Mouse (Mus musculus): ENCODE measurements around the gene Aplf. TPM values are rescaled to one million over a fixed set of nuclear protein-coding genes. Genes with fewer than 3 reads are reported as not detected.

Gene Aplf
- polyA plus RNA-seq, 1 experiment from 2014 or later: 12.3 TPM

DNA sequence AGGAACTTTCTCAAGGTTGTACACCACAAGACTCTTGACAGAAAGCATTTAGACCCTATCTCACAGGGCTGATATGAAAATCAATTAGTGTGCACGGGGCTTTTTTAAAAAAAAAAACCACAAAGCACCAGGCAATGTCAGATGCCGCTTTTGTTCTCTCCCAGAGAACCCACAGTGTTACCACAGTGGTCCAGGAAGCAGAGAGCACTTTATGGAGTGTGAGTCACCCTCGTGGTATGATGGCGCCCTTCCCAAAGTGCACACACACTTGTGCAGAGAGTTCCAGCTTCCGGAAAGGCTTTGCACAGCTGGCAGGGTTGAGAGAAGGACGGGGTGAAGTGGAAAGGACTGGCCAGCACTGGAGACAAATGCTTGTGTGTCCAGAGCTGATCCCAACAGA is 89.5 kb downstream of the Aplf start:
- Histone ChIP-seq H3K4me2 (replicated peaks) (no peak overlapping the region), H3K36me3 (peaks cover 2% of the 10 kb centered on the region; the same call in 1 of the 2 replicates), H3K4me1 (peaks cover 7% of the 10 kb centered on the region), H3K9me3 (no peaks in the 10 kb centered on the region), H3K4me3 (no peak overlapping the region), H3K9ac (no peak overlapping the region), H3K27ac (no peak overlapping the region), H3K27me3 (replicated peaks) (no peaks in the 10 kb centered on the region)
- no peak for ATAC-seq (ENCODE audit: low FRiP score, low read depth)
- 73% methylated on average over 6 of the region's 6 CpGs for WGBS

DNA sequence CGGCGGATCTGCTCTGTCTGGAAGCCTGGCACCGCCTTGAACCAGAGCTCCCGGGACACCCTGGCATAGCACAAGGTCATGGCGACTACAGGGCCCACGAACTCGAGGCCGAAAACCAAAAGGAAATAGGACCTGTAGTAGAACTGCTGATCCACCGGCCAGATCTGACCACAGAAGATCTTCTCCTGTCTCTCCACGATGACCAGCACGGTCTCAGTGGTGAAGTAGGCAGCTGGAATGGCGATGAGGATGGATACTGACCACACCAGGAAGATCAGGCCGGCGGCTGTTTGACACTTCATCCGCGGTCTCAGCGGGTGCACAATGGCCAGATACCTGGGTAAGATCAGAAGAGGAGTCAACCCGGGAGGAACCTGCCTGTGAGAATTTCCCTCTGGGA is 90.4 kb downstream of the Aplf start:
- Histone ChIP-seq H3K4me2 (replicated peaks) (no peak overlapping the region), H3K4me1 (peaks cover under 1% of the 10 kb centered on the region; the same call in 1 of the 2 replicates), H3K9ac (no peak overlapping the region), H3K9me3 (no peaks in the 10 kb centered on the region), H3K36me3 (peaks cover 2% of the 10 kb centered on the region; the same call in 1 of the 2 replicates), H3K27me3 (replicated peaks) (no peaks in the 10 kb centered on the region), H3K27ac (no peak overlapping the region), H3K4me3 (no peak overlapping the region)
- no peak for ATAC-seq (ENCODE audit: low FRiP score, low read depth)
- WGBS: 91% methylated on average over 18 of the region's 18 CpGs

DNA sequence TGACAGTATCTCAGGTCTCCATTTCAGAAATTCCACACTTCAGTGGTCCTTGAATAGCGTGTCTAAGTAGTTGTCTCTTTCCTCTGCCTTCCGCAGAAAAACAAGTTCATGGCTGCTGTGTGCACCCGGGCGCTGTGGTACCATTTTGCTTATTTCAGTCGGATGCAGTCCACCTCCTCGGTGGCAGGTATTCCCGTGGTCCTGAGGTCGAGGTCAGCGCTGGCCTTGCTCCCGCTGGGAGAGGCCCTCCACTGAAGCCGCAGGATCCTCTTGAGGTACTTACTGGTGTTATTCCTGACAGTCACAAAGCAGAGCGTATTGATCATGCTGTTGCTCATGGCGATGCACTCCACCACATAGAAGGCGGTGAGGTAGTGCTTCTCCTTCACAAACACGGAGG is 90.9 kb downstream of the Aplf start:
- H3K27ac ChIP-seq: no peak overlapping the region
- H3K9ac ChIP-seq: no peak overlapping the region
- 88% methylated on average over 15 of the region's 15 CpGs for WGBS
- H3K9me3 ChIP-seq: no peaks in the 10 kb centered on the region
- no peak for ATAC-seq (ENCODE audit: low FRiP score, low read depth)
- no peak overlapping the region for H3K4me2 ChIP-seq (replicated peaks)
- no peak overlapping the region for H3K4me3 ChIP-seq
- H3K27me3 ChIP-seq (replicated peaks): no peaks in the 10 kb centered on the region
- no peaks in the 10 kb centered on the region for H3K4me1 ChIP-seq
- peaks cover 2% of the 10 kb centered on the region; the same call in 1 of the 2 replicates for H3K36me3 ChIP-seq

Other genes starting within 250 kb of the Aplf start
- gene Bmp10, start 243.2 kb downstream of the Aplf start, polyA plus RNA-seq (2016; fragmentation: Nextera tagmentation; extraction: Ambion mirVana): not detected in 2 replicates
- gene Arhgap25, start 138.9 kb downstream of the Aplf start, polyA plus RNA-seq (2016; fragmentation: Nextera tagmentation; extraction: Ambion mirVana): 2.8 and 3.8 TPM in 2 replicates
- 3.1 and 4.1 TPM in 2 replicates for gene Prokr1, start 81.5 kb downstream of the Aplf start, polyA plus RNA-seq (2016; fragmentation: Nextera tagmentation; extraction: Ambion mirVana)
- gene Efcc1, start 58.7 kb upstream of the Aplf start, polyA plus RNA-seq (2016; fragmentation: Nextera tagmentation; extraction: Ambion mirVana): 8.7 and 9.3 TPM in 2 replicates
- 1.6 and 2.8 TPM in 2 replicates for gene Gp9, start 105.9 kb upstream of the Aplf start, polyA plus RNA-seq (2016; fragmentation: Nextera tagmentation; extraction: Ambion mirVana)
- 9.2 and 10.8 TPM in 2 replicates for gene Rab43, start 140.0 kb upstream of the Aplf start, polyA plus RNA-seq (2016; fragmentation: Nextera tagmentation; extraction: Ambion mirVana)
- gene Gm45140, start 163.6 kb upstream of the Aplf start, polyA plus RNA-seq (2016; fragmentation: Nextera tagmentation; extraction: Ambion mirVana): 6.2 and 6.7 TPM in 2 replicates
- 43.9 and 44.5 TPM in 2 replicates for gene Isy1, start 166.6 kb upstream of the Aplf start, polyA plus RNA-seq (2016; fragmentation: Nextera tagmentation; extraction: Ambion mirVana)
- 795 and 826 TPM in 2 replicates for gene Cnbp, start 178.9 kb upstream of the Aplf start, polyA plus RNA-seq (2016; fragmentation: Nextera tagmentation; extraction: Ambion mirVana)
- gene Copg1, start 215.6 kb upstream of the Aplf start, polyA plus RNA-seq (2016; fragmentation: Nextera tagmentation; extraction: Ambion mirVana): 156 and 161 TPM in 2 replicates
- gene Hmces, start 241.7 kb upstream of the Aplf start, polyA plus RNA-seq (2016; fragmentation: Nextera tagmentation; extraction: Ambion mirVana): 34.4 and 41.1 TPM in 2 replicates

Data from neural tube, embryonic 12.5 days (tissue).